Mouse (Mus musculus): ENCODE results near the gene Prkca.

- TF ChIP-seq POLR2A (IDR thresholded peaks at IDR 0.05; ENCODE audit: borderline replicate concordance, insufficient read depth, low read length), result no peak
- no peak for TF ChIP-seq CTCF (IDR thresholded peaks at IDR 0.05; ENCODE audit: borderline replicate concordance, insufficient read depth, low read depth, low read length)
Observed at GRCm38 (mm10) chr11:108300443-108300842, 43.3 kb downstream of the Prkca start.

All from cerebellum, adult 2 months (tissue).